Mouse (Mus musculus) stomach, postnatal 0 days (tissue): ENCODE results near the gene Gnai2. TPM values are rescaled to one million over a fixed set of nuclear protein-coding genes. Genes with fewer than 3 reads are reported as not detected.
A peak's percentile ranks its signal among the peaks of the same experiment; 100 is the strongest.

ENCODE experiments used
- ATAC-seq: fragments of 200-750 bp; cut with Nextera tagmentation; 2 replicates; pipeline ENCODE4 v1.8.0; 2017; ENCODE audit not compliant: low FRiP score, low TSS enrichment
- DNase-seq: peaks from one replicate; pipeline ENCODE4 v3.0.0-alpha.2; 2016; ENCODE audit warnings: low spot score
- H3K27ac ChIP-seq: fragments of 300-500 bp; sonication (generic); replicated peaks from 2 replicates; pipeline ENCODE4 v1.5.1; 2014; ENCODE audit warnings: mild to moderate bottlenecking, control low read depth
- H3K27me3 ChIP-seq: fragments of 300-500 bp; sonication (generic); 2 replicates; pipeline ENCODE4 v1.6.1; 2014; ENCODE audit warnings: low read length; ENCODE audit not compliant: control insufficient read depth, insufficient read depth
- H3K36me3 ChIP-seq: fragments of 300-500 bp; sonication (generic); 2 replicates; pipeline ENCODE4 v1.6.1; 2014; ENCODE audit warnings: low read length, mixed read lengths; ENCODE audit not compliant: control insufficient read depth, insufficient read depth
- H3K4me1 ChIP-seq: fragments of 300-500 bp; sonication (generic); replicated peaks from 2 replicates; pipeline ENCODE4 v1.6.1; 2014; ENCODE audit warnings: antibody characterized with exemption; ENCODE audit not compliant: control insufficient read depth, insufficient read depth
- H3K4me2 ChIP-seq: fragments of 300-500 bp; sonication (generic); replicated peaks from 2 replicates; pipeline ENCODE4 v1.6.1; 2014; ENCODE audit warnings: low read depth, mild to moderate bottlenecking, control low read depth, moderate library complexity
- H3K4me3 ChIP-seq: fragments of 300-500 bp; sonication (generic); 2 replicates; pipeline ENCODE4 v1.5.1; 2014; ENCODE audit warnings: low read depth, low read length, control low read depth
- H3K9ac ChIP-seq: fragments of 300-500 bp; sonication (generic); 2 replicates; pipeline ENCODE4 v1.6.1; 2014; ENCODE audit warnings: mild to moderate bottlenecking, low read length, control low read depth, mixed read lengths
- H3K9me3 ChIP-seq: fragments of 300-500 bp; sonication (generic); 2 replicates; pipeline ENCODE4 v1.6.1; 2016; ENCODE audit warnings: low read length; ENCODE audit not compliant: control insufficient read depth
- CTCF ChIP-seq: IDR thresholded peaks from 2 replicates; pipeline ENCODE4 v1.5.1; 2016; ENCODE audit warnings: antibody characterized with exemption, low read depth, mild to moderate bottlenecking, moderate library complexity
- EP300 ChIP-seq: optimal IDR thresholded peaks from 2 replicates; pipeline ENCODE3; 2016; ENCODE audit warnings: antibody characterized with exemption
- WGBS: fragments of 180-500 bp; shearing (Covaris S2); extraction: QIAGEN DNeasy Blood & Tissue Kit; methylation state at CpG from one replicate; pipeline ENCODE4 v1.1.7; 2014; 5-methylcytosine and 5-hydroxymethylcytosine counted together
- polyA plus RNA-seq: library from polyadenylated mRNA; unstranded; fragments of >200 nt; fragmentation: Nextera tagmentation; extraction: Ambion mirVana; gene quantifications from 2 replicates; pipeline ENCODE4 v1.2.1, GENCODE M21; 2015

The Gnai2 gene
- polyA plus RNA-seq, 1 experiment from 2014 or later: 189 TPM

DNA sequence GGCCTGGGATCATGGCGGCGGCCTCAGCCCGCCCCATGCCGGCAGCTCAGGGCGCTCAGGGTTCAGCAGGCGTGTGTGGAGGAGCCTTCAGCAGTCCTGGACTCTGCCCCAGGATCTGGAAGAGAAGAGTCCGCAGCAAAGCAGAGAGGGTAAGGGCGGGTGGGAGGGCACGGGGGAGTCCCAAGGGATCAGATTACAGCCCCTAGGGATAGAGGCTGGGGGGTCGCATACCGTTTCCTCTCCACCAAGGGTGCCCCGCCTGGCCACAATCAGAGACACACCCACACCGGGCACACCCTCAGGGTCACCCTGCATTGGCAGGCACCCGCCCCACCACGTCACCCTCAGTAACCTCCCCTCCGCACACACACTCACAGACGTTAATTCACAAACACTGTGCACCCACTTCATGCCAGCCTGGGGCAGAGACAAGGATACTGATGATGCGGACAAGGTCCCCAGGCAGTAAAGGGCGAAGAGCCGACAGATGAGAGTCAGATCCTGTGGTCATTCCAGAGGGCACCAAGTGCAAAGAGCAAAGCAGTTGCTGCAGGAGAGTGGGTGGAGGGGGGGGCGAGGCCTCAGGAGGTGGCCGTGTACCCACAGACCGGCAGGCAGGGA is 30.0 kb downstream of the Gnai2 start:
- WGBS: 36% methylated on average over 22 of the region's 23 CpGs
- DNase-seq: peak; percentile 93
- Histone ChIP-seq H3K4me2 (peak overlapping the region; percentile 46), H3K36me3 (no peaks in the 10 kb centered on the region), H3K4me3 (peak overlapping the region; percentile 19), H3K9me3 (no peaks in the 10 kb centered on the region), H3K4me1 (peaks cover 7% of the 10 kb centered on the region; the same call in 1 of the 2 replicates), H3K27ac (peak overlapping the region; percentile 75), H3K27me3 (no peaks in the 10 kb centered on the region), H3K9ac (peak overlapping the region; percentile 48; the same call in 1 of the 2 replicates)
- peak; percentile 84 for ATAC-seq
- no peak for TF ChIP-seq EP300
- 0 out of 2 replicates have a peak, but pooled peaks have one; percentile 2 for TF ChIP-seq CTCF

DNA sequence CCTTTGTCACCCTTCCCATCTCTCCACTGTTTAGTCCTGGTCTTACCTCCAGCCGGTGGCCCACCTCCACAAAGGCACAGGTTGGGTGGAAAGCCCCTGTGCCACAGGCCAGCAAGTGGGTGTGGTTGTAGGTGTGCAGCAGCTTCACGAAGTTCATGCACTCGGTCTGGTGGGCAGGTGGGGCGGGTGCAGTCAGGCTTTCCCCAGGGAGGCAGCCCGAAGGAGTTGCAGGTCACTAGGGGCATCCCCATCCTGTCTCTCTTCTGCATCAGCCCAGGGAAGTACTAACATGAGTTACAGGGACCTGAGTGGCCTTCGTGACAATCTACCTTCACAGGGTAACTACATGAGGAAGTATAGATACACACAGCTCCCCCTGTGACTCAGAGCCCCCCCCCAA is 31.9 kb downstream of the Gnai2 start:
- H3K9me3 ChIP-seq: no peaks in the 10 kb centered on the region
- TF ChIP-seq CTCF (no peak), EP300 (no peak)
- no peak for DNase-seq
- H3K4me1 ChIP-seq: no peaks in the 10 kb centered on the region
- no peak overlapping the region for H3K27ac ChIP-seq
- 64% methylated on average over 6 of the region's 6 CpGs for WGBS
- no peak overlapping the region for H3K4me2 ChIP-seq
- no peak for ATAC-seq
- no peak overlapping the region for H3K4me3 ChIP-seq
- H3K36me3 ChIP-seq: no peaks in the 10 kb centered on the region
- H3K9ac ChIP-seq: no peak overlapping the region
- no peaks in the 10 kb centered on the region for H3K27me3 ChIP-seq

DNA sequence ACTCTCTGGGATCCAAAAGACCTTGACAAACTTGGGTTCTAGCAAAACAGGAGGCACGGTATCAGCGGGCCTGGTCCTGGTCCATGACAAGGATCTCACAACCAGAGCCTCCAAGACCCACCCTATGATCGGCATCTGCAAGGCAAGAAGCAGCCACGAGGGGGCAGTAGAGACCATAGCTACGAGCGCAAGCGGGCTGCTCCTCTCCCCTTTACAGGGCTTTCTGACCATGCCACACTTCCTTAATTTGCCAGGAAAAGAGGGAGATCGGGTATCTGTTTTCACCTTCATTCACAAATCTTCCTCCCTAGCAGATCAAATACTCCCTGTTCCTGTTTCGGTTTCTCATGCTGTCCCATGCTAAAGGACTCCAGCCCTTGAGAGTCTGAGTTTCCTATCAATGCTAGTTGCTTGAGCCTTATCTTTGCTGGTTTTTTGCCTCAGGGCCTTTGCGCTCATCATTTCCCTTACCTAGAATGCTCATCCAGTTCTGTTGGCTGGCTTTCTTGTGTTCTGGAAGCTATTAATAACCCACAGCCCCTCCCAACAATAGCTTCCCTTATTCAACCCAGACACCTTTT is 33.0 kb downstream of the Gnai2 start:
- TF ChIP-seq EP300 (no peak), CTCF (peak; percentile 99)
- H3K4me2 ChIP-seq: no peak overlapping the region
- H3K36me3 ChIP-seq: no peaks in the 10 kb centered on the region
- no peak; the same call in 1 of the 2 replicates for ATAC-seq
- H3K27me3 ChIP-seq: no peaks in the 10 kb centered on the region
- no peaks in the 10 kb centered on the region for H3K9me3 ChIP-seq
- H3K27ac ChIP-seq: no peak overlapping the region
- H3K9ac ChIP-seq: no peak overlapping the region
- 8% methylated on average over 10 of the region's 10 CpGs for WGBS
- DNase-seq: peak; percentile 93
- H3K4me3 ChIP-seq: no peak overlapping the region
- no peaks in the 10 kb centered on the region for H3K4me1 ChIP-seq

DNA sequence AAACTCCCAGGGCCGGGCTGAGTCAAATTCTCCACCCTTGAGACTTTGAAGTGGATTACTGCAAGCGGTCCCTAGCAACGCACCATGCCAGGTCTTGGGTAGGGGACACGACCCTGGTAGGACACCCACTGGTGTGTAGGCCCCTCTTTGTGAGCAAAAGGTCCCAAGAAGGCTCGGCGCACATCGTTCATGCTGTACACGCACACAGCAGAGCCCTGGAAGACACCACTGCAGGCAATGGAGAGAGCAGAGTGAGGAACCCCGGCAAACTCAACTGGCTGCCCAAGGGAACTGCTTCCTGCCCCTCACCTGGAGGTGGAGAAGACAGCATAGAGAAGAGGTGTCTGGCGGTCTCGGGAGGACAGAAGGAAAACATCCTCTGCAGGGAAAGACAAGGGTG is 33.9 kb downstream of the Gnai2 start:
- no peaks in the 10 kb centered on the region for H3K9me3 ChIP-seq
- no peak overlapping the region for H3K4me2 ChIP-seq
- no peaks in the 10 kb centered on the region for H3K36me3 ChIP-seq
- no peaks in the 10 kb centered on the region for H3K4me1 ChIP-seq
- DNase-seq (no peak), ATAC-seq (no peak)
- no peak overlapping the region for H3K27ac ChIP-seq
- WGBS: 80% methylated on average over 11 of the region's 11 CpGs
- H3K27me3 ChIP-seq: no peaks in the 10 kb centered on the region
- TF ChIP-seq EP300: no peak
- no peak for TF ChIP-seq CTCF
- H3K4me3 ChIP-seq: no peak overlapping the region
- H3K9ac ChIP-seq: no peak overlapping the region

DNA sequence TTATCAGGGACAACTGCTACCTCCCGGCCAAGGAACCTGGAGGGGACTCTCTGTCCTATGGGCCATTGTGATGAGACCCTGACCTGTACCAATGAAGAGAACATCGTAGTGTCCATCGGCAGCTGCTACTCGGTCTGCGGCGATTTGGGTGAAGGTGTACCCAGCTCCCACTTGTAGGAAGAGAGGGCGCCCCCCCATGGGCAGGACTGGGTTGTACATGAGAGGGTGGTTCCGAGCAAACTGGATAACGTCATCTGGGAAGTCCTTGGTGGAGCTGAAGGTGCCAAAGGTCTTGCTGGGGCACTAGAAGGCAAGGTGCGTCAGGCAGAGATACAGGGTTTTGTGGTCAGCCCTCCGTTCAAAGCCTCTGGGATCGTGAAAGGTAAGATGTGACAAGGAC is 34.4 kb downstream of the Gnai2 start:
- Histone ChIP-seq H3K4me2 (no peak overlapping the region), H3K27ac (no peak overlapping the region), H3K4me1 (no peaks in the 10 kb centered on the region), H3K27me3 (no peaks in the 10 kb centered on the region), H3K9ac (no peak overlapping the region), H3K36me3 (no peaks in the 10 kb centered on the region), H3K4me3 (no peak overlapping the region), H3K9me3 (no peaks in the 10 kb centered on the region)
- WGBS: 70% methylated on average over 12 of the region's 12 CpGs
- DNase-seq (peak; percentile 81), ATAC-seq (0 out of 2 replicates have a peak, but pooled peaks have one; percentile 0)
- TF ChIP-seq CTCF: peak; percentile 61
- no peak for TF ChIP-seq EP300

DNA sequence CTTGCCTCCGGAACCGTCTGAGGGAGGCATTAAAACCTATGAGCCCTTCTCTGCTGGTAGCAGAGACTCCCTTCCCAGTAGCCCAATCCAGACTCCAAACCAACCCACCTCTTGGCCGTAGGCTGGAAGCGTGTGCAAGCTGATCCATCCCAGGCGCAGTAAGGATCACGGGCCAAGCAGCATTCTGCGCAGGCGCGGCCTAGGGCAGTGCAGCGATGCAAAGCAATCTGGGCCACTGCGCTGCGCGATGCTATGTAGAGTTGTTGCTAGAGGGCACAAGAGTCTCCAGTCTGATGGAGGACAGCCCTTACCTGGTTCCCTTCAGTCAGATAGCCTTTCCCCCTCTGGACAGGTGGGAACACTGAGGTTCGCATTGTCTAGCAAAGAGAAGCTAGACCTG is 35.3 kb downstream of the Gnai2 start:
- DNase-seq: no peak
- Histone ChIP-seq H3K9me3 (no peaks in the 10 kb centered on the region), H3K9ac (no peak overlapping the region), H3K36me3 (no peaks in the 10 kb centered on the region), H3K4me2 (no peak overlapping the region), H3K27ac (no peak overlapping the region), H3K27me3 (no peaks in the 10 kb centered on the region), H3K4me1 (no peaks in the 10 kb centered on the region), H3K4me3 (no peak overlapping the region)
- TF ChIP-seq CTCF (no peak), EP300 (no peak)
- WGBS: 78% methylated on average over 14 of the region's 14 CpGs
- no peak for ATAC-seq
